Mouse (Mus musculus) left cerebral cortex, postnatal 10 days (tissue): ENCODE measurements around the gene Slc6a11. TPM values are rescaled to one million over a fixed set of nuclear protein-coding genes. Genes with fewer than 3 reads are reported as not detected.
A peak's percentile ranks its signal among the peaks of the same experiment; 100 is the strongest.

Experiments
- DNase-seq, 2 experiments: peaks; one replicate each; pipeline ENCODE4 v3.0.0; 2021 to 2022; ENCODE audit warnings: low spot score in 2 of 2, mixed read lengths in 1 of 2; ENCODE audit errors: extremely low spot score in 1 of 2
- intact Hi-C: fragments of 180-260 bp; cut with DNase I; formaldehyde crosslinking; loops from one replicate; pipeline ENCODE4 v1.15.1; 2025
- total RNA-seq, 2 experiments: library from RNA; stranded (reverse); gene quantifications; 2 replicates each; pipeline ENCODE4 v1.2.3; 2021

Slc6a11 gene
- total RNA-seq, 2 experiments from 2014 or later, result 150 to 163 TPM

- intact Hi-C loops, result no loop called here
- peak; percentile 78 to 80 for DNase-seq
Measured at GRCm38 (mm10) chr6:114290184-114290583, 159.1 kb downstream of the Slc6a11 start.

GRCm38 (mm10) chr6:114290929-114291328 is 159.9 kb downstream of the Slc6a11 start:
- no peak for DNase-seq
- intact Hi-C loops, result no loop called here

GRCm38 (mm10) chr6:114291396-114291795 is 160.4 kb downstream of the Slc6a11 start:
- peak in 1 of 2 experiments; percentile 47 for DNase-seq
- intact Hi-C loops, result no loop called here

- peak; percentile 57 to 69 for DNase-seq
- intact Hi-C loops, result no loop called here
Measured at GRCm38 (mm10) chr6:114293511-114293910, 162.5 kb downstream of the Slc6a11 start.

GRCm38 (mm10) chr6:114295086-114295485 is 164.0 kb downstream of the Slc6a11 start:
- intact Hi-C loops, result no loop called here
- no peak for DNase-seq

GRCm38 (mm10) chr6:114297260-114298002 is 166.4 kb downstream of the Slc6a11 start:
- DNase-seq, result peak; percentile 60
- intact Hi-C loops, result no loop called here

Other genes with a start within 250 kb of the Slc6a11 start
- gene Atp2b2, start 88.6 kb upstream of the Slc6a11 start, total RNA-seq, result 100 to 1,000 TPM; 441 to 448 TPM
- gene Slc6a1, start 151.4 kb downstream of the Slc6a11 start, total RNA-seq, result 100 to 1,000 TPM; 309 to 340 TPM